Mouse (Mus musculus) left cerebral cortex, postnatal 36 days (tissue): ENCODE results near the gene Plppr2. TPM values are rescaled to one million over a fixed set of nuclear protein-coding genes. Genes with fewer than 3 reads are reported as not detected.

Experiments used
- DNase-seq, 2 experiments: peaks; one replicate each; pipeline ENCODE4 v3.0.0; 2021 to 2022; ENCODE audit warnings: low spot score in 2 of 2, mixed read lengths in 1 of 2
- intact Hi-C: fragments of 180-260 bp; cut with DNase I; formaldehyde crosslinking; loops from one replicate; pipeline ENCODE4 v1.15.1; 2025
- total RNA-seq, 2 experiments: library from RNA; stranded (reverse); gene quantifications; 2 replicates each; pipeline ENCODE4 v1.2.3; 2021

Plppr2 gene
- total RNA-seq, 2 experiments from 2014 or later, result 193 to 201 TPM

DNA sequence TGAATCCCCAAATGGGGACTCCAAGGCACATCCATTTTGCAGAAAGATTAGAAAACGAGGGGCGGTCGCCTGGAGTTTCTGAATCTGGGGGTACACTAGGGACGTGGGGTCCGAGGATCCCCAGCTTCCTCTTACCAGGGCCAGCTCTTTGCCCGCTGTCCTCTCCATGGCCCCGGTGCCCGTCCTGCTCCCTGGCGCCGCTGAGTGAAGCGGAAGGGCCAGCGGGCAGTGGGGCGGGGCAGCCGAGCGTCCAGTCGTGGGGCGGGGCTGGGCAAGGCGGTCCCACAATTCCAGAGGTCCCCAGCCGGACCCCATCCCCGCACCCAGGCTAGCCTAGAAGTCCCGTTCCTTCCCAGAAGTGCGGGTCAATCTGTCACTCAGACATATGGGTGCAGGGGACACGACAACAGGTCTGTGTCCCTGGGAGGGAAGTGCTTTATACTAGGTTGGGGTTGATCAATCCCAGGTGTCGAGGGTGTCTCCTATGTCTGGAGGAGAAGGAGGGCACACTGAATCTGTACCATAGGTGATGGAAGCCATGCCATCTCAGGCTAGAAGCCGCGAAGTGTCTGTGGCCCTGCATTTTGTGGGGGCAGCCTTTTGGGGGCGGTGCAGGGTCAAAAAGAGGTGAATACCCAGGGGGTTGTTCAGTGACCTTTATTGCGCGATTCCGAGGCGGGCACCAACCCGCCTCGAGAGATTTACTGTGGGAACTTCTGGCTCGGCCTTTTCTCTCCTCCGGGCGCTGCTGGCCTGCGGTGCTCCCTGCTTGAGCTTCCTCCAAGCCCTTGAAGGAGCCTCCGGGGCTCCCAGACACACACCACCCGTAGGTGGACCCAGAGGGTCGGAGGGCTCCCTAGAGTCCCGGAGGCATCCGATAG is 52.6 kb downstream of the Plppr2 start, which contains the start of gene Rgl3:
TSS of gene Rgl3 (minus strand) at position 217 of the 881 bp plus-strand sequence.
- intact Hi-C loops, result no loop called here
- DNase-seq, result no peak

DNA sequence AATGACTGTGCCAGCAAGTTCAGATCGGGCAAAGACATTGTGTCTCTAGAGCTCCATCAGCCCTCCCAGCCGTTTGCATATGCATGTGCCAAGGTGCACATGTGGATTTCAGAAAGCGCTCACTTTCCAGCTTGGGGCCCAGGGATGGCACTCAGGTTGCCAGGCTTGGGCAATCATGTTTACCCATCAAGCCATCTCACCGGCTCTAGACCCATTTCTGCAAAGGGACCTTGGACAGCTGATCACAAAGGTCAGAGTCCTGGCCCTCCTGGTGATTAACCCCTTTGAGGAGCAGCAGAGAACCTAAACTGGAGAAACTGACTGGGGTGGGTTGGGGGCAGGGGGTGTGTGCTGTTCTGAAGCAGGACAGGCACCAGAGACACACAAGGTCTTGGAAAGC is 55.4 kb downstream of the Plppr2 start:
- no peak for DNase-seq
- intact Hi-C loops, result no loop called here

DNA sequence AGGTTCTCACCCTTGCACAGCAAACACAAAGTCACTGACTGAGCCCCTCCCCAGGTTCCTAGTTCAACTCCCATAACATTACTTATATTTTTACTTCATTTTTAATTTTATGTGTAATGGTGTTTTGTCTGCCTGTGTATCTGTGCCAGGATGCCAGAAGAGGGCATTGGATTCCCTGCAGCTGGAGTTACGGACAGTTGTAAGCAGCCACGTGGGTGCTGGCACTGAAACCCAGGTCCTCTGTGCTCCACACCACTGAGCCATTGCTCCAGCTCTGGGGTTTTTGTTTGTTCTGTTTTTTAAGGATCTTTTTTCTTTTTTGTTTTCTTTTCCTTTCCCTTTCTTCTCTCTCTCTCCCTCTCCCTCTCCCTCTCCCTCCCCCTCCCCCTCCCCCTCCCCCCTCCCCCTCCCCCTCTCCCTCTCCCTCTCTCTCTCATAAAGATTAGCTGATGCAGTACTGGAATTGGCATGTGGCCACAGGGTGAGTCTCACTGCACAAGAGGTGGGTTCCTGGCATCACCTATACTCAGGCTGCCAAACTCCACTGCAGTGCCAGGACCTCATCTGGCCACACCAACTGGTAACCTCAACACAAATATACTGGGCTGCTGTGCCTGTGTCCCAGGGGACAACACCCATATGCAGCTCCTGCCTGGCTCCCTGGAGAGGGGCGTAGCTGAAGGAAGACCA is 59.5 kb downstream of the Plppr2 start:
- DNase-seq, result no peak
- intact Hi-C loops, result no loop called here

Other genes starting within 250 kb of the Plppr2 start
- gene Ldlr, start 213.6 kb upstream of the Plppr2 start, total RNA-seq, result 10 to 100 TPM; 16.1 to 21.0 TPM
- gene Spc24, start 176.7 kb upstream of the Plppr2 start, total RNA-seq, result 1 to 10 TPM; 1.5 TPM
- 1 to 10 TPM; 6.5 to 8.4 TPM for gene Kank2, start 138.3 kb upstream of the Plppr2 start, total RNA-seq
- gene Angptl8, start 101.5 kb upstream of the Plppr2 start, total RNA-seq, result not detected
- 10 to 100 TPM; 11.4 to 18.8 TPM for gene Dock6, start 84.4 kb upstream of the Plppr2 start, total RNA-seq
- gene Rab3d, start 18.8 kb upstream of the Plppr2 start, total RNA-seq, result 10 to 100 TPM; 13.5 to 16.1 TPM
- 10 to 100 TPM; 13.0 to 20.1 TPM for gene Ccdc159, start 9.6 kb upstream of the Plppr2 start, total RNA-seq
- 10 to 100 TPM; 32.8 to 38.5 TPM for gene Tmem205, start 9.5 kb upstream of the Plppr2 start, total RNA-seq
- 10 to 100 TPM; 14.8 to 15.2 TPM for gene Swsap1, start 18.7 kb downstream of the Plppr2 start, total RNA-seq
- 10 to 100 TPM in 1 of 2 experiments, 1 to 10 TPM in 1; 7.7 to 11.6 TPM for gene Epor, start 26.5 kb downstream of the Plppr2 start, total RNA-seq
- 1 to 10 TPM; 1.7 to 2.5 TPM for gene Rgl3, start 52.4 kb downstream of the Plppr2 start, total RNA-seq
- 10 to 100 TPM in 1 of 2 experiments, 1 to 10 TPM in 1; 6.8 to 10.0 TPM for gene Ccdc151, start 65.6 kb downstream of the Plppr2 start, total RNA-seq
- 10 to 100 TPM; 92.6 to 98.6 TPM for gene Prkcsh, start 65.8 kb downstream of the Plppr2 start, total RNA-seq
- gene Elavl3, start 115.0 kb downstream of the Plppr2 start, total RNA-seq, result 100 to 1,000 TPM; 155 to 158 TPM
- gene Gm49318, start 134.2 kb downstream of the Plppr2 start, total RNA-seq, result 1 to 10 TPM; 3.0 to 5.5 TPM
- 10 to 100 TPM; 18.7 to 22.8 TPM for gene Zfp653, start 134.3 kb downstream of the Plppr2 start, total RNA-seq
- 10 to 100 TPM; 42.3 to 48.2 TPM for gene Ecsit, start 148.4 kb downstream of the Plppr2 start, total RNA-seq
- under 1 TPM; 0.44 to 0.93 TPM for gene Cnn1, start 162.2 kb downstream of the Plppr2 start, total RNA-seq
- 10 to 100 TPM; 58.8 to 75.1 TPM for gene Elof1, start 180.1 kb downstream of the Plppr2 start, total RNA-seq
- under 1 TPM in 1 of 2 experiments, not detected in 1; 0.62 TPM for gene Acp5, start 198.7 kb downstream of the Plppr2 start, total RNA-seq
- 10 to 100 TPM; 45.7 to 46.6 TPM for gene Pigyl, start 219.8 kb downstream of the Plppr2 start, total RNA-seq